Mouse (Mus musculus) adrenal gland, postnatal 14 days (tissue): ENCODE data around the gene 4930558K02Rik. TPM values are rescaled to one million over a fixed set of nuclear protein-coding genes. Genes with fewer than 3 reads are reported as not detected.

Source experiments
- DNase-seq: peaks from one replicate; pipeline ENCODE4 v3.0.0; 2021; ENCODE audit warnings: mixed read lengths
- total RNA-seq: library from RNA; stranded (reverse); gene quantifications from 2 replicates; pipeline ENCODE4 v1.2.3, GENCODE M21; 2021

The 4930558K02Rik gene
- total RNA-seq, 1 experiment from 2014 or later: not detected

GRCm38 (mm10) chr1:161992389-161992788, 13.0 kb upstream of the 4930558K02Rik start:
- no peak for DNase-seq

DNA sequence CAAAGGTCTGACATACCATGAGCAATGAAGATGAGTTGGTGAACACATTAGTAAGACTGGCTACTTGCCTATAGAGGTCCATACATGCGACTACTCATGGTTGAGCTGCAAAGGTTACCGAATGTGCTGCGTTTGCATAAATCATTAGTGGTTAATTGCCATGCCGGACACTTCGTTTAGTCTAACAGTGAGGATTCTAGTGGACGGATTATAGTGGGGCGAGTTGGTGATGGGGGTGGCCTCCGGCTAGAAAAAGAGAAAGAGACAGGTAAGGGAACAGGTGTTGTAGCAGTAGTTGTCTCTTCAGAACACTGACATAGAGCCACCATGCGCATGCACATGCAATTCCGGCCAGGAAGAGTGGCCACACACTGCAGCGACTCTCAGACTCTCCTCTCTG, 12.4 kb upstream of the 4930558K02Rik start:
- no peak for DNase-seq

GRCm38 (mm10) chr1:161990684-161991578, 11.5 kb upstream of the 4930558K02Rik start:
- DNase-seq: no peak

- peak; percentile 62 for DNase-seq
These were observed 4.6 kb upstream of the 4930558K02Rik start for GRCm38 (mm10) chr1:161983979-161984566.

DNA sequence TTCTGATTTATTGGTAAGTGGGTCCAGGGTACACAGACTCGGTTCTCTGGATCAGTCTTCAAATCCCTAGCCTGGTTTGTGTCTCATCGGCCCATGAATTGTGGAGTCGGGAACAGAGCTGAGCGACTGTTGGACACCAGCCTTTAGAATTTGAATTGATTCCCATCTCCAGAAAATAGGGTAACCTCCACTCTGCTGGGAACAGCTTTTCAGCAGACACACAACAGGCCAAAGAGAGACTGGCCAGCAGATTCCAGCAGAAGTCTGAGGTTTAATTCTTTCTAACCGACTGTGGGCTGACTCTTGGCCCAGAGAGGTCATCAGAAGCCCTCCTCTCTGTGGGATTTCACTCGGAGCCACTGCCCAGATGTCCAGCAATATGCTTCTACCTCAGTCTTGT, 4.0 kb upstream of the 4930558K02Rik start:
- DNase-seq: no peak

DNA sequence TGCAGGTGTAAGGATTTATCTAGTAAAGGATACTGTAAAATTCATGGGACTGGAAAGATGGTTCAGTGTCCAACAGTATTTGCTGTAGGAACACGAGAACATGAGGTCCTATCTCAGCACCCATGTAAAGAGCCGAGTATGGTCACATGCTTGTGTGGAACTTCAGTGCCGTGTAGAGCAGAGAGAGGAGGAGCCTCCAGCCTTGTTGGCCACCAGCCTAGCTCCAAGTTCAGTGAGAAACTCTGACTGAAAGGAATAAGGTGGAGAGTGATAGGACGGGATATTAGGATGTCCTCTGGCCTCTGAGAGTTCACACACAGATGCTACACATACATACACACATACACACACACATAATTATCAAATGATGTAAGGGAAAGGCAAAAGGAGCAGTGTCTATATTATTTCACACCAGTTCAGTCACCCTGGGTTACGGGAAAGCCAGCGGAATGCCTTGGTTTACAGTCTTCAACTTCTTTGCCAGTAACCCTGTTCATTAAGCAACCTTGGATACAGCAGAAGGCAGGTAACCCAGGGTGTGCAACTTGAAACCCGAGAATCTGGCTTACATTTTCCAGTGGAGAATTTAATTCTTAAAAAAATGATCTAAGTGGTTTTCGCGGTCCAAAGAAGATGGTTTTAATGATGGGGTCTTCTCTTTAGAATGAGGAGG, 1.3 kb upstream of the 4930558K02Rik start:
- no peak for DNase-seq

GRCm38 (mm10) chr1:161980046-161980445, 610 bp upstream of the 4930558K02Rik start:
- no peak for DNase-seq

- DNase-seq: no peak
These were observed 1.2 kb downstream of the 4930558K02Rik start for GRCm38 (mm10) chr1:161978173-161978700.

DNA sequence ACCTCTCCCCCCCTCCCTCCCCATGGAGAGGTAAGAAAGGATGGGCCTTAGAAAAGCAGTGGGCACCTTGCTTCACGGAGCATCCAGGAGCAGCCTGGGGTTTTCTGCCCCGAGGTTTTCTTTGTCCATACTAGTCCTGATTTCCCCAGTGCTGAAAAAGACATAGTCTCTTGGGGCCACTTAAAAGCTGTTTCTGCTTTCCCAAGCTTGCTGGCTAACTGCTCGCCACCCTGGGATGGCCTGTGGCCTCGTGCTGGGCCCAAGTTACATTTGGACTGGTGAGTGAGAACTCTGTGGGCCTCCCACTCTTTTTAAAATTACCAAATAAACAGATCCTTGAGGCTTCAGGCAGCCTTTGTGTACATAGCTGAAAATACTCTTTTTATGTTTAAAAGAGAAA, 2.1 kb downstream of the 4930558K02Rik start:
- peak; percentile 48 for DNase-seq

GRCm38 (mm10) chr1:161976255-161977182, 2.9 kb downstream of the 4930558K02Rik start:
- DNase-seq: peak; percentile 84

- DNase-seq: no peak
These were observed 7.2 kb downstream of the 4930558K02Rik start for GRCm38 (mm10) chr1:161972233-161972632.

DNA sequence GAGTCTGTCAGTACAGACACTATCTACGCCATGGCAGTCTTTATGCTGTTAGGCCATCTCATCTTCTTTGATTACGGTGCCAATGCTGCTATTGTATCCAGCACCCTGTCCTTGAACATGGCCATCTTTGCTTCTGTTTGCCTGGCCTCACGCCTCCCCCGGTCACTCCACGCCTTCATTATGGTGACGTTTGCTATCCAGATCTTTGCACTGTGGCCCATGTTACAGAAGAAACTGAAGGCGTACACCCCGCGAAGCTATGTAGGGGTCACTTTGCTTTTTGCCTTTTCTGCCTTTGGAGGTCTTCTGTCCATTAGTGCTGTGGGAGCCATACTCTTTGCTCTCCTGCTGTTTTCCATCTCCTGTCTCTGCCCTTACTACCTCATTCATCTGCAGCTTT, 8.6 kb downstream of the 4930558K02Rik start:
- DNase-seq: no peak

GRCm38 (mm10) chr1:161968589-161969407, 10.6 kb downstream of the 4930558K02Rik start, which contains the start of gene Pigc:
TSS of gene Pigc (plus strand) at chr1:161969186.
- DNase-seq: peak; percentile 97

DNA sequence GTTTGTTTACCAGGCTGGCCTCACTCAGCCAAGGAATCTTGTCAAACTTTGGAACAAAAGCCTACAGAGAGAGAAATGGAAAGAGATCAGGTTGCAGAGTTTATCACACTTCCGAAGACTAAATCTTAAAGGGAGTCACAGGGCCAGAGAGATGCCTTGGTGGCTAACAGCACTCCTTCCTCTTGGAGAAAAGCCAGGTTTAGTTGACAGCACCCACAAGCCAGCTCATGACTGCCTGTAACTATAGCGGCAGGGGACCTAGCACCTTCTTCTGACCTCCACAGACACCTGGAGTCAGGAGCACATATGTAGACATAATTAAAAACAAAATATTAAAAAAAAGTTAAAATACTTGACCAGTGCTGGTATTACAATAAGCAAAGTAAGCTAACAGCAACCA, 11.5 kb downstream of the 4930558K02Rik start:
- no peak for DNase-seq

DNA sequence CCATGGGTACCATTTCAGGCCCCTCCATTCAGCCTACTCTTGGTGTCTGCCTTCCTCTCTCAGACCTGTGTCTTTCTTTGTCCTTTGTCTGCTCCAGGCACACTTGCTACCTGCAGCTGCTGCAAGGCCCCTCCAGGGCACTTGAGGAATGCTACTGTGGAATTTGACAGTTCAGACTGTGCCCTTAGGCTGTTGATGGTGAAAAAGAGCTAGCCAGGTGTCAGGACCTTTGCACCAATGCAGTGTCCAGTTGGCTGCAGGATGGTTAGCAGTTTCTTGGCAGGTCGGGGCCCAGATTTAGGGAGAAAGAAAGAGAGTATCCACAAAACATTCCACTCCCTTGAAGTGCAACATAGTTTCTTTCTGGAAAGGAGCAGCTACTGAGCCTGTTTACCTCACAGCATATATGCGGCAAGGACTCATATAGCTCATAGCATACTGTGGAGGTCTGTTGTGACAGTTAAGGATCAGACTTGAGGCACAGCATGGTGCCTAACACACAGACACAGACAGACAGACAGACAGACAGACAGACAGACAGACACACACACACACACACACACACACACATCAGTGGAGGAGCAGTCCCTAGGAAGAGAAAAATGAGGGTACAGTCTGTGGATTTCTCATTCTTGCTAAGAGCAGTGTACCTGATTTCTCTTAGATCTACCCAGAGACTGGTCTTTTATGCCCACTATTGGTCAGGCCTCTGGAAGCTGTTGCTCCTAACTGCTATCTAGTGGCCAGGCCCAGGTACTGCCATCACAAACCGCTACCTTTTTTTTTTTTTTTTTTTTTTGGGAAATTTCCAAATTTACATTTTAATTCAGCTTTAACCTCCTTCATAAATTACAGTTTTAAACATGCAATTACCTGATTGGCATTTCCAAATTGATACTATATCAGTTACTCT, 16.7 kb downstream of the 4930558K02Rik start:
- peak; percentile 41 for DNase-seq

DNA sequence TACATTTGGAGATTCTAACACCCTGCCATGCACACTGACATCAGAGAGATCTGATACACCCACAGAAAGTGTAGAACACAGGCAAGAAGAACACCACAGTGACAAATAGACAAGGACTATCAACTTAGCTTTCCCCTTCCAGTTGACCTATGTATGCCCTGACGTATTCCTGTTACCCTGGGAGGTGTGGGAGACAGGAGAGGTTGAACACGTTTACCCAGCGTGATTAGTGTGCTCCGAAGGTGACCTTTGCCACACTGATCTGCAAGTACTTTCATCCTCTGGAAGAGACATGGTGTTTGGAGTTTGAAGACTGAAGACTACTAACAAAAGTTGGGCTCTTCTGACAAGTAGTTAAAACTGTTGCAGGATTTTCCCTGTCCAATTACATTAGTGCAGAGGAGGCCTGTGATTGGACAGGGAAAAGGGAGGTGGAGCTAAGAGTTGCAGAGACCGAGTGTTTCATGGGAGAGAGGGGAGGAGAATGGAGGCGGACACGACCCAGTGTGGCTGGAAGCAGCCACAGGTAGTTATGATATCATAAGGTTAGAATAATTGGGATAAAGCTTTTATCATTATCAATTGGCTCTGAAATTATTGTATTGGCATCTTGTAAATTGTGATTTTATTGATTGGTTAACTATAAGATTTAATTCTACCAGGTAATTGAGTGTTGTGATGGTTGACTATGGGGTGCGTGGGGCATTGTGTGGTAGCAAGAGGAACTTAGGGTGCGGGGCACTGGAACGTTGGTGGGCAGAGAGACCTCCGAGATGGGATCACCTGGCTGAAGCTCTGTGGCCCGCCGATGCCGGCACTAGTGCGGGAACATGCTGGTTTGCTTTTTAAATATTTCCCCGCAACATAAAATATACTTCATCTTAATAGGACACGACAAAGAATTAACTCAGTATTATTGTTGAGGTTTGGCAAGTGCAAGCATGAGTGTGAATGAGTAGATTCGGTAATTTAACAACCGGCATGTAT, 21.2 kb downstream of the 4930558K02Rik start:
- DNase-seq: no peak

GRCm38 (mm10) chr1:161955846-161956245, 23.6 kb downstream of the 4930558K02Rik start:
- DNase-seq: no peak

DNA sequence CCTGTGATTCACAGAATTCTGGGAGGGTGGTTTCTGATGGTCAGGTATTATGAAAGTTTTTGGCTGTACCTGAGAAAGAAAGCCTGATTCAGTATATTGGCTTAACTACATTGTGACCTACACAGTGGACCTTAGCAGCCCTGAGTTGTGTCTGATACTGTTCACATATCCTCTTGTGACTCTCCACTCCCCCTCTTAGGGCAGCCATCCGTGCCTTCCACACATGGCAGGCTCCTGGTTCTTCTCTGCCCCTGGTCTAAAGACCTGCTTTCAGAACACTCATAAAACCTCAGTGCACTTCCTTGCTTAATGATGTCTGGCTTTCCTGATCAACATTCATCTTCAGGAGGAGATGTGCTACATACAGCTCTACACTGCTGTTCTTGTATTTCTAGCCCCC, 26.8 kb downstream of the 4930558K02Rik start:
- DNase-seq: no peak
